Mouse (Mus musculus) layer of hippocampus, adult 18-20 months (tissue): Measurements from ENCODE around the gene 1810013L24Rik. TPM values are rescaled to one million over a fixed set of nuclear protein-coding genes. Genes with fewer than 3 reads are reported as not detected.

ENCODE experiments used
- DNase-seq, 2 experiments: peaks; one replicate each; pipeline ENCODE4 v3.0.0; 2022; ENCODE audit warnings: low spot score in 2 of 2
- long read RNA-seq: library from polyadenylated mRNA; stranded (forward); transcript quantifications from one replicate; pipeline ENCODE4 v2.0.0, GENCODE M21; 2021
- total RNA-seq, 2 experiments: library from RNA; stranded (reverse); gene quantifications; 2 replicates each; pipeline ENCODE4 v1.2.3; 2021

1810013L24Rik gene
- total RNA-seq = 100 to 1,000 TPM; 100 to 102 TPM
- long read RNA-seq, full-length matches to known transcripts = 12 of 25 reads
- long read RNA-seq, partial matches to known transcripts = 4 of 25 reads
- long read RNA-seq, other reads (novel, unspliced or antisense) = 9 of 25 reads

DNA sequence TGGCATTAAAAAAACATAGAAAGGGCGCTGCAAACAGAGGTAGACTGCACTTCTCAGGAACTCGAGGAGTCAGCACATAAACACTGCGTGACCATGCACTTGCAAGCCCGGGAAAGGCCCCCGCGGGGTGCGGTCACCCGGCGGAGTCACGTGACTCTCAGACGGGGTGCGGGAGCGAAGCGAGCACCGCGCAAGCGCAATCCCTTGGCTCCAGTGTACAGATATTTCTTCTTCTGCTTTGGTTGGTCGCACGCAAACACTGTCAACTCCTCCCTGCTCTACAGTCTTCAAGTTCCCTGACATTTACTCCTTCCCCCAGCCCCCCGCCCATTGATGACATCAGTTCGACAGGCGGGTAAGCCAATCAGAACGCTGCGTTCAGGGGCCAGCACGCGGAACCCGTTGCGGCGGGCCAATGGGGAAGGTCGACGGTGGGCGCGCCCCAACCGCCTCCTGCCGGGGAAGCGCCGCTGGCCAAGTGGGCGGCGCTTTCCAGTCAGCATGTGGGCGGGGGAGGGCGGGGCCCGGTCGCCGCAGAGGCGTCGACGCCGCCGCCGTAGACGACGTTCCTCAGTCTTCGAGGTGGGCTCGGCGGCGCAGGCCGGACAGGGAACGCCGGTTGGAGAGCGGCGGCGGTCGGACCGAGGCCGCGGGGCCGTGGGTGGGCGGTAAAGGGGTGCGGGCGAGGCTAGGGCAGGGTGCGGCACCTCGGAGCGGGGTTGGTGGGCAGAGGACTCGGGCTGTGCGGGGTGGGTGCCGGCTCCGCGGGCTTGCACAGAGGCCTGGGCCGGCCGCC, at the start of gene 1810013L24Rik:
TSS of gene 1810013L24Rik (plus strand) at position 537 of the 796 bp plus-strand sequence.
- DNase-seq = peak; percentile 98 to 99

DNA sequence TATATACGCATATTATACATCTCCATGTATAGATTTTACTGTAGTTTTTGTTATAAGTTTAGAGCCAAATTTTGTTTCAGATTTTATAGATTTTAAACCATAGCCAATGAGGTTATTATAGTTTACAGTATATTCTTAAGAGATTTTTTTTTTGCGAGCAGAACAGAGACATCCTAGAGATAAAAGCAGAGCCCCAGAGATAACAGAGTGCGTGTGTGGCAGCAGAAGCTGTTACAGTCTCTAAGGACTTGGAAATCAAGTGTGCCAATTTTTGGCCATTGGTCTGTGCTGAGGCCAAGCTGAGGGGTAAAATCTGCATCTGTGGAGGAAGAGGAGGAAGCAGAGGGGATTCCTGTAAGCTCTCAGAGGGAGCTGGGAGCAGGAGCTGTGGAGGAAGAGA, 49.7 kb upstream of the 1810013L24Rik start:
- DNase-seq = no peak

DNA sequence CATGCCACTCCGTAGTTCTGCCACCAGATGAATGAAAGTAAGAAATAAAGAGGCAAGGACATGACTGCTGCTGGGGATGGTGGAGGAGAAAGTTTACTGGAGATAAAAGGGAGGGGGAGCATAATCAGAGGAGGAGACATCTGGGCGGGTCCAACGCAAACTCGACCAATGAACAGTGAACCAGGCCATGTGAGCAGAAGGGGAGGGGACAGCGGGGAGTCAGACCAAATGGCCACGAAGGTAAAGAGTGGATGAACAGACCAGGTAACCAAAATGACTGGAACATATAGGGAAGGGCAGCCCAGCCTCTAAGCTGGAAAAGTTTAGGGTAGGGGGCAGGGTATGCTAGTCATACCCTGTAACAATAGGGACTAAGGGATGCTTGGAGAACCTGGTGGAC, 48.7 kb upstream of the 1810013L24Rik start:
- DNase-seq = no peak

DNA sequence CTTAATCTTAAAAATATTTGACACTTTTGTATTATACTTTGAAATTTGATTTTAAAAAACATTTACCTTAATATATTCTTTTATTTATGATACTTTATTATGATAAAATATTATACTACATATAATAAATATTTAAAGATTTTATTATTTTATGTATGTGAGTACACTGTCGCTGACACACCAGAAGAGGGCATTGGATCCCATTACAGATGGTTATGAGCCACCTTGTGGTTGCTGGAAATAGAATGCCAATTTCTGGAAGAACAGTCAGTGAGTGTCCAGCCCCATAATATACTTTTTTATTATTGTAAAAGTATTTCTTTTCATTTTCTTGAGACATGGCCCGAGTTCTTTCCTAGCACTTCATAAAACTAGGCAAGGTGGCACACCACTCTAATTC, 48.2 kb upstream of the 1810013L24Rik start:
- no peak for DNase-seq

DNA sequence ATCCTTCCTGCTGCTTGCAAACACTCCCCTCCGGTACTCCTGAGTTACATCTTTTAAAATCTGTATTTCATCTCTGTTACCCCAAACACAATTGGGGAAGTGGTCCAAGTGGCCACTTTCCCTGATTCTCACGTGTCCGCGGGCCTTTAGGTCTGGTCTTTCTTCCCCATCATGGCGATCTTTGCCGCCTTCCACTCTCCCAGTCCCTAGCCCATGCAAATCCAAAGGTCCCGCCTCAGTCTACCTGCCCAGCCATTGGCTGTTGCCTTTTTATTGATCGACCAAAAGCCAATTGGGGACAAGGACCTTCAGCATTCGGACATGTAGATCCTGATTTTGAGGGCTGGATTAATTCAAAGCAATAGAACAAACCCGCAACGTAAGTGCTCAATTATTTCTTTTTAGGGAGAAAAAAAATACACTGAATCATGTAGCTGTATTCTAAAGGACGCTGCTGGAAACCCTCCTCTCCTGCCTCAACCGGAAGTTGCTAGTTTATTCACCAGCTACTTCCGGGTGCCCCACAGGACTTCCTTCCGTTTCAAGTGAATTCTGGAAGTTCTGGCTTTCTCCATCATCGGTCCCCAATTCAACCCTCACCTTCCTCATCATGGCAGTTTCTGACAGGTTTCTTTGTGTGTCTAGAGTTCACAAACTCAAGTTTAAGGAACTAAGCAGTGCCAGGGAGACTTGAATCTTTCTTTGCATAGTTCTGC, 46.5 kb upstream of the 1810013L24Rik start:
- no peak for DNase-seq

DNA sequence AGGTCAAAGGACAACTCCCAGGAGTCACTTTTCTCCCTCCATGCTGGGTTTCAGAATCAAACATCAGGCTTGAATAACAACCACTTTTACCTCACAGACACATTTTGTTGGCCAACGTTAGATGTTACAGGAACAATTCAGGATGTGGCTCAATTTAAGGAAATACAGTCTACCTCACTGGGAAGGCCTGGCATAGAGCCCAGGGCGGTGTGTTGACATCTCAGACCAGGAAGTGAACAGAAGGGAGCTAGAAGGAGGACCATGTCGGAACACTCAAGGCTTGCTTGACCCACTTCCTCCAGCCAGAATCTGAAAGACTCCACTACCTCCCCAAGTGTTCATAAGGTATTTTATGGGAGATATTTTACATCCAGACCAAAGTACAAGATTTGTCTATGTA, 45.1 kb upstream of the 1810013L24Rik start:
- no peak for DNase-seq

DNA sequence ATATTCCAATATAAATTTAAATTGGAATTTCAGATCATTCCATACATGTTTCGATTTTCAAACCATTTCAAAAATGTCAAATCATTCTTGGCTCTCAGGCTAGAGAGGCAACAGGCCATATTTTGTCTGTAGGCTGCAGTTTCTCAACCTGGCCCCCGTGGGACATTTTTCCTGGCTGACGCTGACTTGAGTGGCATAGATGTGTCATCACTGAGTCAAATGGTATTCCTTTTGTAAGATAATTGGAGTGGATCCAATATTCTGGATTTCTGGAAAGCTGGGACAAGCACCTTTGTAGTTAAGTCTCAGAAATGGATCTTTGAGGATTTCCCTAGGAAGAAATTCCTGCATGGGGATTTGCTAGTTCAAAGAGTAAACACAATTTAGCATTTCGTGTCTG, 39.0 kb upstream of the 1810013L24Rik start:
- DNase-seq = no peak

DNA sequence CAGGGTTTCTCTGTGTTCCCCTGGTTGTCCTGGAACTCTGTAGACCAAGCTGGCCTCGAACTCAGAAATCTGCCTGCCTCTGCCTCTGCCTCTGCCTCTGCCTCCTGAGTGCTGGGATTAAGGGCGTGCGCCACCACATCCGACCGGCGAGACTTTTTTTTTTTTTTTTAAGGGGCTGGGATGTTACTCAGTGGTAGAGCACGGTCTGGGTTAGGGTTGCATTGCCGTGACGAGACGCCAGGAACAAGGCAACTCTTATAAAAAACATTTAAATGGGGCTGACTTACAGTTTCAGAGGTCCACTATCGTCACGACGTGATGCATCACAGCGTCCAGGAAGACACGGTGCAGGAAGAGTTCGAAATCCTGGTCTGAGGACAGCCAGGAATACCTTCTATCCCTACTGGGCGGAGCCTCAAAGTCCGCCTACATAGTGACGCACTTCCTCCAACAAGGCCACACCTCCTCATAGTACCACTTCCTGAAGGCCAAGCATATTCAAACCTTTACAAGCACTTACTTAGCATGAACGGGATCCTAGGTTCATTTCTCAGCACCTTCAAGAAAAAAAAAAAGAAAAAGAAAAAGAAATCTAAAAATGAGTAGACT, 37.8 kb upstream of the 1810013L24Rik start, which contains the start of gene Usp7:
TSS of gene Usp7 (minus strand) at position 360 of the 609 bp plus-strand sequence.
- DNase-seq = no peak

DNA sequence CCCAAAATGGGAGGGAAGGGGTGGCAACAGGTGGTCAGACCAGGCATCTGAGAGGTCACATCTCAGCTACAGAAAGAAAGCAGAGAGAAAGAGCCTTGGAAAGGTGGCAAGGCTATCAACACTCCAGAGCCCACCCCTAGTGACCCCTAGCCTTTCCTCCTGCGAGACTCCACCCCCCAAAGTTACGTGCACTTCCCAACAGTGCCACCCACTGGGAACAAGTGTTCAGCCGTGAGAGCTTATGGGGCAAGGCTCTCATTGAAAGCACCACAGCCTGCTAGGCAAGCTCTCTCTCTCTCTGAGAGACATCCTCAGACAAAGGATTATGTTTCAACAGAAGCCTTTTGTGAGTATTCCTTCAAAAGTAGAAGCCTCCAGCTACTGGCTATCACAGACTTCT, 34.9 kb upstream of the 1810013L24Rik start:
- DNase-seq = no peak

DNA sequence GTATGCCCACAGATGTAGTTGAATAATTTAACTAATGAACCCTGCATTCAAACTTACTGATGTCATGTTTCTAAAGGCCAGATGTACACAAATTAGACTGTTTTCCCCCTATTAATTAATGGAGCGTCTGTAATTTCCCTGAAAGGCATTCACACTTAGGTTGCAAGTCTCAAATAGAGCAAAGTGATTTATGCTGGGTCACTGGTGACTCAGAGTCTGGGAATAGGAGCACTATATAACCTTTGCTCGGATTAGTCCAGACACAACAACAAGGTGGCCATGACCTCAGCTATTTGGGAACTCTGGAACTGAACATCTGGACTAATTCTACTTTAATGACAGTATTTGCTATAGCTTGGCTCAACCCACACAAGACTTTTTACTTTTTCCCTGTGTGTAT, 34.0 kb upstream of the 1810013L24Rik start:
- DNase-seq = no peak

DNA sequence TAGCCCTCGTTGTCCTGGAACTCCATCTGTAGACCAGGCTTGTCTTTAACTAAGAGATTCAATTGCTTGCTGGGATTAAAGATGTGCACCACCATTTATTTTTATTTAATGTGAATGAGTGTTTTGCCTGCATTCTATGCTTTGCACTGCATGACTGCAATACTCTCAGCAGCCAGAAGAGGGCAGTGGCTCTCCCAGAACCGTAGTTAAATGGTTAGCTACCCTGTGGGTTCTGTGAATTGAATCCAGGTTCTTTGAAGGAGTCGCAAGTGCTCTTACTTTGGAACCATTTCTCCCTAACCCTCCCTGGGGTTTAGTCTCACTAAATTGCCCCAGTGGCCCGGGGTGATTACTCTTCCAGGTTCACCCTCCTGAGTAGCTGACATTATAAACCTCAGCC, 23.2 kb upstream of the 1810013L24Rik start:
- DNase-seq = no peak

DNA sequence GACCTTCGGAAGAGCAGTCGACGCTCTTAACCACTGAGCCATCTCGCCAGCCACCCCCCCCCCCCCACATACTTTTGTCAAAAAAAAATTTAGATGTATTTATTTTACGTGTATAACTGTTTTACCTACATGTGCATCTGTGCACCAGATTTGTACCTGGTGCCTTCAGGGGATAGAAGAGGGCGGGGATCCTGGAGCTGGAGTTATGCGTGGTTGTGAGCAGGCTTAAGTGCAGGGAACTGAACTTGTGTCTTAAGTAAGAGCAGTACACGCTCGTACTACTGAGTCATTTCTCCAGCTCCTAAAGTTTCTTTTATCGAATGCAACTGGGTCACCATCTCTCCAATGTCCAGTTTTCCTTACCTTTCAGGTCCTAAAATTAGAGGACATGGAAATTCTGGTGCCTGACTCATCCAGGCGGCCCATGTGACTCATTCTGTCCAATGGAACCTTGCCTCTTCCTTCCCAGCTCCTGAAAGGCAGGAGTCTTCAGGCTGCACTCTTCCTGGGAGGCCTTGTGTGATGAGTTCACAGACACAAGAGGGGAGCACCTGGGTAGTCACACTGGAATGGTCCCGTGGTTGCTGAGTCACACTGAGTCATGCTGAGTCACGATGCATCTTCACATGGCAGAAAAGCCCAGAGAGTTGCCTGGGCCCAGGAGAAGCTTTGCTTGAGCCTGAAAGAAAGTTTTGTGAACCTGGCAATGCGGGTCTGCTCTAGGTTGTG, 19.3 kb upstream of the 1810013L24Rik start:
- no peak for DNase-seq

DNA sequence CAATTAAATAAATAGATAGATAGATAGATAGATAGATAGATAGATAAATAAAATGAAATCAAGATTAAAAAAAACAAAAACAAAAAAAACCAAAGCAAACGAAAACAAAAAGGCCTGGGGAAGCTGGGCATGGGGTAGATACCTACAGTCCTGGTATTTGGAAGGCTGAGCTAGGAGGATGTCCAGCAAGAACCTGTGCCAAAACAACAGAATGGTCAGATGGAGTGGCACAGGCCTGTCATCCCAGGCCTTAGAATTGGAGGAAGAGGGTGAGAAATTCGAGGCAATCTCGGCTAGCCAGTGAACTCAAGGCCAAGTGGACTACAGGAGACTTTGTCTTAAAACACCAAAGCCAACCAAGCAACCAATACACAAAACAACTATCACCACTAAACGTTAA, 12.0 kb upstream of the 1810013L24Rik start:
- no peak for DNase-seq

DNA sequence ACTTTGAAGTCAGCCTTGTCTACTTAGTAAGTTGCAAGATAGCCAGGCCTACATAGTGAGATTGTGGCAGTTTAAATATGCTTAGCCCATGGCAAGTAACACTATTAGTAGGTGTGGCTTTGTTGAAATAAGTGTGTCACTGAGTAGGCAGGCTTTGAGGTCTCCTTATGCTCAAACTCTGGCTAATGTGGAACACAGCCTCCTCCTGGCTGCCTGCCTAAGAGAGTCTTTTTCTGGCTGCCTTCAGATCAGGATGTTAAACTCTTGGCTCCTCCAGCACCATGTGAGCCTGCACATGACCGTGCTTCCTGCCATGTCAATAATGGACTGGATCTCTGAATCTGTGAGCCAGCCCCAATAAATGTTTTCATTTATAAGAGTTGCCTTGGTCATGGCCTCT, 8.5 kb upstream of the 1810013L24Rik start:
- peak; percentile 50 to 71 for DNase-seq

DNA sequence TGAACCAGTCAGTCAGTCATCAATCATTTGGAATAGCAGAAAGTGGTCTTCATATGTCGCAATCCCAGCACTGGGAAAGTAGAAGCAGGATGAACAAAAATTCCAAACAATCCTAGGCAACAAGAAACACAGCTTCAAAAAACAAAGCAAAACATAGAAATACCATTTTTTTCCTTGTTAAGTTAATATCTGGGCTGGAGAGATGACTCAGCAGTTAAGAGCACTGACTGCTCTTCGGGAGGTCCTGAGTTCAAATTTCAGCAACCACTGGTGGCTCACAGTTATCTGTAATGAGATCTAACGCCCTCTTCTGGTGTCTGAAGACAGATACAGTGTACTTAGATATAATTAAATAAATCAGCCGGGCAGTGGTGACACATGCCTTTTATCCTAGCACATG, 7.3 kb upstream of the 1810013L24Rik start:
- DNase-seq = no peak

DNA sequence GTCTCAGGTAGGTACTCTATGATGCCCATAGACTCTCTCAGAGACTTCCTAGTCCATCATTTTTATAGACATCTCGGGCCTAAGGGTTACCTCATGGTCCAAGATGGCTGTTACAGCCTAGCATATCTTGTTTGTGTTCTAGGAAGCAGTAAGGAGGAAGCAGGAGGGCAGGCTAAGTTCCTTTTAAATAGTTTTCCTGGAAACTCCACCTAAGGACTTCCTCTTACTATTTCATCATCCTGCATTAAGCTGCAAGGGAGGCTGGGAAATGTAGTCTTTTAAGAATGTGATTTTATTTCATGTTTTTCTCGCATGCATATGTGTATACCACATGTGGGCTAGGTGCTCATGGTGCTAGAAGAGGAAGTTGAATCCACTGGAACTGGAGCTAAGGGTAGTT, 6.2 kb upstream of the 1810013L24Rik start:
- no peak for DNase-seq

DNA sequence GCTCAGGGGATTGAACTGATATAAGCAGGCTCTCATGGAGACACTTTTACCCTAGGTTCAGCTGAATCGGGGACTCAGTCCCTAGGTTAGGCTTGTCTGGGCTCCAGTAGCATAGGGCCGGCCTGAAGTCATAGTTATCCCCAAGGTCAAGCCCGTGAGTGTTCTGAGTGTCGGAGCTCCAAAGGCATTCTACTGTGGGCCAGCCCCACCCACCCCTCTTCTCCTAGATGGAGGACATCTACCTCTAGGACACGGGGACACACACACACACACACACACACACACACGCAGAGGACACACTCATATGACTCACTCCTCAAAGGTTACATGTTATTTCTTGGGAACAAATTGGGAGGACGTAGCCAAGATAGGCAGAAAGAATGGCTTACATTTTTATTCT, 2.5 kb upstream of the 1810013L24Rik start:
- DNase-seq = no peak

DNA sequence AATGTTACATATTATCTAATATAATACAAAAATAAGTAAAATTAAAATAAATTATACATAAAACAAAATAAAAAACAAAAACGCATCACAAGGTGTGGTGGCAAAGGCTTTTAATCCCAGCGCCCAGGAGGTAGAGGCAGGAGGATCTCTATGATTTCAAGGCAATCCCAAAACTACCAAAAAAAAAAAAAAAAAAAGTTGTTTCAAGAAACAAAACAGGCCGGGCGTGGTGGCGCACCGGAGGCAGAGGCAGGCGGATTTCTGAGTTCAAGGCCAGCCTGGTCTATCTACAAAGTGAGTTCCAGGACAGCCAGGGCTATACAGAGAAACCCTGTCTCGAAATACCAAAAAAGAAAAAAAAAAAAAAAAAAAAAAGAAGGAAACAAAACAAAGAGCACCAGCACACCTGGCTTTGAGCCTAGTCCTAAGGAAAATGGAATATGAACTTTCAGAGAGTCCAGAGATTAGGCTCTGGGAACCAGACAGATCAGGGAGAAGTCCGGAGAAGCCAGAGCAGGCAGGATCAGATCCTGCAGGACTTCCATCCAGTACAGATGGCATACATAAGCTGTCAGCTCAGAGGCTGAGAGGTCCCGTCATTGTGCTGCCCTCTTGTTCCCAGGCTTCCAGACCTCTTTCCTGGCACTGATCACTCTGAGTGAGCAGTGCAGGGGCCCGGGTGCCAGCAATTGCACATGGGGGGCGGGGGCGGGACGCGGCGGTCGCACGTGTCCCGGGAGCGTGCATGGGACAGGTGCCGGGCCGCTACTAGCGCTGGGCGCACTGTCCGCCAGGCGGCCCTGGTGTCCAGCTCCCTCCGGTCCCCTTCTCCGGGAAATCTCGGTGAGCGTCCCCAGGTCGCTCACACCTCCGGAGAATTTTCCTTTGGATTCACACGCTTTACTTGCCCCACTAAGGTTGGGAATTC, 1.0 kb upstream of the 1810013L24Rik start:
- DNase-seq = no peak

DNA sequence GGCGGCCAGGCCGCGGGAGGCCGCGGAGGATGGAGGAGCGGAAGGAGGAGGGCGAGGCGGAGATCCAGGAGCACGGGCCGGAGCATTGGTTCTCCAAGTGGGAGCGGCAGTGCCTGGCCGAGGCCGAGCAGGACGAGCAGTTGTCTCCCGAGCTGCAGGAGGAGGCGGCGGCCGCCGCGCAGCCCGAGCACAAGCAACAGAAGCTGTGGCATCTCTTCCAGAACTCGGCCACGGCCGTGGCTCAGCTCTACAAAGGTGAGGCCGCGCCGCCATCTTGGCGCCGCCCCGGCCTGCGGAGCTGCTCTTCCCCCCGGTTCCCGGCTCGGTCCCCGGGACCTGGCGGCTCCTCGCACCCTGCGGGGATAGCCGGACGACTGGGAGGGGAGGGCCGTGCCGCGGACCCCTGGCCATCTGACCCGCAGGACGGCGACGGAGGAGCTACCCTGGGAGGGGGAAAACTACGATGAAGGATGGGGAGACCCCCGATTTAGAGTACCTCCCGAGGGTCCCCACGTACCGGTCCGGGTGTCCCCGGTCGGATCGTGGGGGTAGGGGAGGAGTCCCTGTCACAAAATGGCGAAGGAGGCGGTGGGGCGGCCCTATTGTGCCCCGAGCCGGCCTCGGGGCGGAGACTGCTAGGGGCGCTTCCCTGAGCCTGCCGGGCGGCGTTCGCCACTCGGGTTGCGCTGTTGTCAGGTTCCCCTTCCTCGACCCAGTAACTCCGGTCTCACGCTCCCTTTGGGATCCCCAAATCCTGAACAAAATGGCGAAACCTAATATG, 721 bp downstream of the 1810013L24Rik start:
- peak; percentile 57 to 66 for DNase-seq
